Mouse (Mus musculus): ENCODE results near the gene Tmprss9. TPM values are rescaled to one million over a fixed set of nuclear protein-coding genes. Genes with fewer than 3 reads are reported as not detected.

Gene Tmprss9
- polyA plus RNA-seq, 1 experiment = 2.0 TPM

GRCm38 (mm10) chr10:80900318-80901247 is 28.9 kb downstream of the Tmprss9 start, which contains the start of gene Timm13:
Timm13 (minus strand) TSS chr10:80900969.
- Histone ChIP-seq H3K27me3 (ENCODE audit: control insufficient read depth, insufficient read depth, low read length) (no peaks in the 10 kb centered on the region), H3K4me3 (ENCODE audit: control insufficient read depth, low read depth, low read length) (peak within 1 kb of the TSS; percentile 82), H3K36me3 (ENCODE audit: control insufficient read depth, insufficient read depth, low read length) (no peaks in the 10 kb centered on the region), H3K27ac (ENCODE audit: control insufficient read depth, insufficient read depth, low read depth, low read length) (peak within 1 kb of the TSS; percentile 52), H3K4me1 (ENCODE audit: control insufficient read depth, insufficient read depth, low read length) (peaks cover 34% of the 10 kb centered on the region)
- TF ChIP-seq POLR2A (IDR thresholded peaks at IDR 0.05; ENCODE audit: control insufficient read depth, low read depth, low read length) (peak; percentile 82; the same call in 1 of the 2 replicates), CTCF (IDR thresholded peaks at IDR 0.05; ENCODE audit: control insufficient read depth, insufficient read depth, insufficient replicate concordance, low read depth, low read length) (no peak)

GRCm38 (mm10) chr10:80901409-80902272 is 30.0 kb downstream of the Tmprss9 start:
- H3K4me3 ChIP-seq (ENCODE audit: control insufficient read depth, low read depth, low read length) = peak overlapping the region; percentile 87
- no peak overlapping the region for H3K27ac ChIP-seq (ENCODE audit: control insufficient read depth, insufficient read depth, low read depth, low read length)
- TF ChIP-seq POLR2A (IDR thresholded peaks at IDR 0.05; ENCODE audit: control insufficient read depth, low read depth, low read length) (no peak), CTCF (IDR thresholded peaks at IDR 0.05; ENCODE audit: control insufficient read depth, insufficient read depth, insufficient replicate concordance, low read depth, low read length) (no peak)
- no peaks in the 10 kb centered on the region for H3K27me3 ChIP-seq (ENCODE audit: control insufficient read depth, insufficient read depth, low read length)
- H3K4me1 ChIP-seq (ENCODE audit: control insufficient read depth, insufficient read depth, low read length) = peaks cover 29% of the 10 kb centered on the region
- no peaks in the 10 kb centered on the region for H3K36me3 ChIP-seq (ENCODE audit: control insufficient read depth, insufficient read depth, low read length)

DNA sequence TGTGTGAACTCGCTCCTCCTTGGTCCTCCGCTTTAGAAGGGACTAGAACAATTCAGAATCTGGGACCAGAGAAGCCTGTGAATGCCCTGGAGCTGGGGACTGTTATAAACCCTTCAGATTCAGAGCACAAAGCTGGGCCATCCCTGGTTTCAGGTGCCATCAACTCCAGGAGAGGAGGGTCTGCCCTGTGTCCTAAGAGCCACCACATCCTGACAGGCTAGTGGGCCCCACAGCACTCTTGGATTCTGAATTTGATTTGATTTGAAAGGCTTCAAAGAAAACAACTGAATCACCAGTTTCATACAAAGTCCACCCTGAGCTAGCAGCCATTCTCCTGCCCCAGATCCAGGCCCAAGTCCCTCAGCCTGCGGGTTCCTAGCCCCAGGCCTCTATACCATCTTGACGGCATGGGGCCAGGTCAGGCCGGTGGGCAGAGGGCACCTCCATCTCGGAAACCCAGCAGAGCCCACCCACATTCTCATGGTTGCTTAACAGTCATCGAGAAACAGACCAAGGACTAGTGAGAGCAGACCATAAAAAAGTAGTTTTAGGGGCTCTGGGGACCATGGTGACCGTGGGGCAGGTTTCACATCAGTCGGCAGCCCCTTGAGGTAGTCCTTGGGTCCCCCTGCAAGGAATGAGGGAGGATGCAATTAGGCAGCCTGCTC is 30.8 kb downstream of the Tmprss9 start:
- Histone ChIP-seq H3K4me1 (ENCODE audit: control insufficient read depth, insufficient read depth, low read length) (peaks cover 24% of the 10 kb centered on the region), H3K36me3 (ENCODE audit: control insufficient read depth, insufficient read depth, low read length) (no peaks in the 10 kb centered on the region), H3K4me3 (ENCODE audit: control insufficient read depth, low read depth, low read length) (peak overlapping the region; percentile 87), H3K27me3 (ENCODE audit: control insufficient read depth, insufficient read depth, low read length) (no peaks in the 10 kb centered on the region), H3K27ac (ENCODE audit: control insufficient read depth, insufficient read depth, low read depth, low read length) (no peak overlapping the region)
- TF ChIP-seq CTCF (IDR thresholded peaks at IDR 0.05; ENCODE audit: control insufficient read depth, insufficient read depth, insufficient replicate concordance, low read depth, low read length) = no peak
- no peak for TF ChIP-seq POLR2A (IDR thresholded peaks at IDR 0.05; ENCODE audit: control insufficient read depth, low read depth, low read length)

GRCm38 (mm10) chr10:80903282-80903681 is 31.6 kb downstream of the Tmprss9 start:
- Histone ChIP-seq H3K27ac (ENCODE audit: control insufficient read depth, insufficient read depth, low read depth, low read length) (no peak overlapping the region), H3K4me3 (ENCODE audit: control insufficient read depth, low read depth, low read length) (peak overlapping the region; percentile 87), H3K4me1 (ENCODE audit: control insufficient read depth, insufficient read depth, low read length) (peaks cover 16% of the 10 kb centered on the region), H3K36me3 (ENCODE audit: control insufficient read depth, insufficient read depth, low read length) (no peaks in the 10 kb centered on the region), H3K27me3 (ENCODE audit: control insufficient read depth, insufficient read depth, low read length) (no peaks in the 10 kb centered on the region)
- no peak for TF ChIP-seq CTCF (IDR thresholded peaks at IDR 0.05; ENCODE audit: control insufficient read depth, insufficient read depth, insufficient replicate concordance, low read depth, low read length)
- no peak for TF ChIP-seq POLR2A (IDR thresholded peaks at IDR 0.05; ENCODE audit: control insufficient read depth, low read depth, low read length)

GRCm38 (mm10) chr10:80904004-80904693 is 32.5 kb downstream of the Tmprss9 start:
- Histone ChIP-seq H3K4me1 (ENCODE audit: control insufficient read depth, insufficient read depth, low read length) (peaks cover 15% of the 10 kb centered on the region), H3K36me3 (ENCODE audit: control insufficient read depth, insufficient read depth, low read length) (no peaks in the 10 kb centered on the region), H3K27me3 (ENCODE audit: control insufficient read depth, insufficient read depth, low read length) (no peaks in the 10 kb centered on the region), H3K4me3 (ENCODE audit: control insufficient read depth, low read depth, low read length) (peak overlapping the region; percentile 87), H3K27ac (ENCODE audit: control insufficient read depth, insufficient read depth, low read depth, low read length) (no peak overlapping the region)
- TF ChIP-seq POLR2A (IDR thresholded peaks at IDR 0.05; ENCODE audit: control insufficient read depth, low read depth, low read length) (no peak), CTCF (IDR thresholded peaks at IDR 0.05; ENCODE audit: control insufficient read depth, insufficient read depth, insufficient replicate concordance, low read depth, low read length) (no peak)

DNA sequence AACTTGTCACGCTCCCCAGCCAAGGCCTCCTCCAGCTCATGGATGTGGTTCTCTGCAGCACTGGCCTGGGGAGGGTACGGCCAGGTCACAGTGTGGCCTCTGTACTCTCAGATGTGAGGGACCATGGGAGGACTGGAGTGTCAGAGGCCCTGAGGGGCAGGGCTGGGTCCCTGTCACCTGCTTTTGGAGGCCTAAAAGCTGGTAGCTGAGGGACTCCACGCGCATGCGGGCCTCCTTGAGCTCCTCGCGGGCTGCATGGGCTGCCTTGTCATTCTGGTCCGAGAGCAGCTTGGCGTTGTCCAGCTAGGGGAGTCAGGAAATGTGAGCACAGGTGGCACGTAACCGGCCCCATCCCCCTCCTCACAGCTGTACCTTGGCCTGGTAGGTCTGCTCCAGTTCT is 33.1 kb downstream of the Tmprss9 start:
- H3K36me3 ChIP-seq (ENCODE audit: control insufficient read depth, insufficient read depth, low read length) = no peaks in the 10 kb centered on the region
- no peaks in the 10 kb centered on the region for H3K27me3 ChIP-seq (ENCODE audit: control insufficient read depth, insufficient read depth, low read length)
- H3K27ac ChIP-seq (ENCODE audit: control insufficient read depth, insufficient read depth, low read depth, low read length) = no peak overlapping the region
- TF ChIP-seq CTCF (IDR thresholded peaks at IDR 0.05; ENCODE audit: control insufficient read depth, insufficient read depth, insufficient replicate concordance, low read depth, low read length) = no peak
- TF ChIP-seq POLR2A (IDR thresholded peaks at IDR 0.05; ENCODE audit: control insufficient read depth, low read depth, low read length) = no peak
- H3K4me3 ChIP-seq (ENCODE audit: control insufficient read depth, low read depth, low read length) = peak overlapping the region; percentile 87
- peaks cover 13% of the 10 kb centered on the region for H3K4me1 ChIP-seq (ENCODE audit: control insufficient read depth, insufficient read depth, low read length)

All from testis, adult 2 months (tissue).